Mouse (Mus musculus) bone marrow macrophage, adult 2 months (primary cell): ENCODE results near the gene Trpc4ap.

Source experiments
- CTCF ChIP-seq: IDR thresholded peaks from 2 replicates; pipeline ENCODE4 v1.5.1; 2012; ENCODE audit warnings: low read depth, mild to moderate bottlenecking, low read length, moderate library complexity
- POLR2A ChIP-seq: IDR thresholded peaks from 2 replicates; pipeline ENCODE4 v1.6.1; 2012; ENCODE audit warnings: mild to moderate bottlenecking, low read depth, low read length, borderline replicate concordance

DNA sequence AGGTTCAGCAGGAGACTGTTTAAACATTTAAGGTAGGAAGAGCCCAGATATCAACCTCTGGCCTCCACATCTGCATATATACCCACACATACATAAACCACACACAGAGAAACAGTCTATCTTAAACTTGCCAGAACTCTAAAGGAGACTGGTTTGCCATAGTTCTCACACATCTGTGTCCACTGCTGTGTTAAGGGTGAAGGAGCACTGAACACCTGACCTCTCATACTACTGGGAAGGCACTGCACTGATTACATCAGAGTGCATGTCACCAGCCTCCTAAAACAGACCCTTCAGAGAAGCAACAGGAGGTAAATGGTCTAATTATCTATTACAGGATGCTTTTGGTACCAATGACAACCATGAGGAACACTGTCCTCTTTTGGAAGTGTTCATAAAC lies 55.3 kb downstream of the Trpc4ap start:
- TF ChIP-seq CTCF, result no peak
- no peak for TF ChIP-seq POLR2A
